Mouse (Mus musculus): ENCODE measurements at regions not wholly inside any gene's neighbourhood (a gene's known extent, or its start where the extent isn't known, plus 50 kb on each side); places are given as distances from the start of the nearest gene placed in this dataset.

DNA sequence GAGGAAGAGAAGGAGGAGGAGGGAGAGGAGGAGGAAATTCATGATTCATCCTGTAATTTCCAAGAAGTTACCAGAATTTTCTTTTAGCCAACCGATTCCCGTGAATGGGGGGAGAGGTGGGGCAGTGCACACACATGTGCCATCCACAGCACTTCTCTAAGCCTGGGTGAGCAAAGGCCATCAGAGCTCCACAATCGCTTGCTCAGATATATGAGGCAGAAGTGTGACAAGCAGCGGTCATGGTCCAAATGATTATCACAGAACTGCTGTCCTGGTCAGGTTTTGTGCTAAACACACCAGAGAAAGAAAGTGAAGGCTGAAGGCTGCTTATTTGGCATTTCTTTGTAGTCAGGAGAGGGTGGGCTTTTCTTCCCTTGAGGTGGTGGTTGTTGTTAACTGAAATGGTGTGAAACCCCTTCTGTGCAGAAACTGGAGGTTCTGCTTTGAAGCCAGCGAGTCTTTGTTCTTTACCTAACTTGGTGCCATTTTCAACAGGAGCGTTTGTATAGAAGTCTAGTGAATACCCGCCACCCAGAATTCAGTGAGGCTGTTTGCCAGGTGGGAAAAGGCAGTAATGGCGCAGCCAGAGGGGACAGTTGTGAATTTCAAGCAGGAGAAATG, 380.7 kb downstream of the Mllt3 start:
- no peaks in the 10 kb centered on the region for H3K79me3 ChIP-seq (ENCODE audit: low read depth)
- no peak overlapping the region for H3ac ChIP-seq (ENCODE audit: control insufficient read depth, insufficient read length, low read depth)
- no peaks in the 10 kb centered on the region for H3K79me2 ChIP-seq (ENCODE audit: control insufficient read depth, insufficient read depth)
- H3K4me3 ChIP-seq (ENCODE audit: insufficient read depth, poor library complexity, severe bottlenecking): no peak overlapping the region
- no peaks in the 10 kb centered on the region for H3K27me3 ChIP-seq (ENCODE audit: control insufficient read depth, insufficient read depth, insufficient read length)
- TF ChIP-seq CEBPB (IDR thresholded peaks at IDR 0.05; ENCODE audit: low read depth) (no peak), MAX (IDR thresholded peaks at IDR 0.05) (no peak), CTCF (IDR thresholded peaks at IDR 0.05; ENCODE audit: control insufficient read depth, insufficient read depth, insufficient read length) (no peak), FOSL1 (IDR thresholded peaks at IDR 0.05; ENCODE audit: insufficient read depth, low read length, poor library complexity, severe bottlenecking) (no peak), MYOD1 (IDR thresholded peaks at IDR 0.05; ENCODE audit: control insufficient read depth, insufficient read length, low read depth) (no peak)
- H3K36me3 ChIP-seq (ENCODE audit: control insufficient read depth, insufficient read depth): no peaks in the 10 kb centered on the region

GRCm38 (mm10) chr4:87651275-87651674, 381.9 kb downstream of the Mllt3 start:
- H3K27me3 ChIP-seq (ENCODE audit: control insufficient read depth, insufficient read depth, insufficient read length): no peaks in the 10 kb centered on the region
- no peaks in the 10 kb centered on the region for H3K79me2 ChIP-seq (ENCODE audit: control insufficient read depth, insufficient read depth)
- no peaks in the 10 kb centered on the region for H3K79me3 ChIP-seq (ENCODE audit: low read depth)
- no peak for TF ChIP-seq CTCF (IDR thresholded peaks at IDR 0.05; ENCODE audit: control insufficient read depth, insufficient read depth, insufficient read length)
- TF ChIP-seq MAX (IDR thresholded peaks at IDR 0.05): no peak
- TF ChIP-seq MYOD1 (IDR thresholded peaks at IDR 0.05; ENCODE audit: control insufficient read depth, insufficient read length, low read depth): no peak
- no peak for TF ChIP-seq CEBPB (IDR thresholded peaks at IDR 0.05; ENCODE audit: low read depth)
- TF ChIP-seq USF1 (IDR thresholded peaks at IDR 0.05; ENCODE audit: low read depth): no peak
- TF ChIP-seq MYOG (IDR thresholded peaks at IDR 0.05; ENCODE audit: control insufficient read depth, extremely low read depth, insufficient read length): no peak
- no peak overlapping the region for H3K4me3 ChIP-seq (ENCODE audit: insufficient read depth, poor library complexity, severe bottlenecking)
- no peak overlapping the region for H3ac ChIP-seq (ENCODE audit: control insufficient read depth, insufficient read length, low read depth)
- no peaks in the 10 kb centered on the region for H3K36me3 ChIP-seq (ENCODE audit: control insufficient read depth, insufficient read depth)

DNA sequence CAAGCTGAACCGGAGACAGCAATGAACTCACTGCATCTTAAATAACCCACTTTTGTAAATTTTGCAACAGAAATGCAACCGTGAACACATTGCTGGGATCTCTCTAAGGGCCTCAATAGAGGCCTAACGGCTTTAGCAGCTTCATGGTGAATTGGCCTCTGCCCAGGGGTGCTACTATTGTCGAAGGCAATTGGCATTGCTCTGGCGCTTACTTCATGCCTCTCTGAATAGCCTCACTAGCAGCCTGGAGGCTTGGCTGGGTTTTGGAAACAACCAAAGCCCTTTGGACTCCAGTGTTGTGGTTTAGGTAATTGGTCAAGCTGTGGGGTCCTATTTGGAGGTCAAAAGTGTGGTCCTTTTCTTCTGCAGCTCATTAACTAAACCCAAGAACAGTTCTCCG, 382.3 kb downstream of the Mllt3 start:
- Histone ChIP-seq H3K27me3 (ENCODE audit: control insufficient read depth, insufficient read depth, insufficient read length) (no peaks in the 10 kb centered on the region), H3K4me3 (ENCODE audit: insufficient read depth, poor library complexity, severe bottlenecking) (no peak overlapping the region), H3K79me2 (ENCODE audit: control insufficient read depth, insufficient read depth) (no peaks in the 10 kb centered on the region), H3K79me3 (ENCODE audit: low read depth) (no peaks in the 10 kb centered on the region), H3ac (ENCODE audit: control insufficient read depth, insufficient read length, low read depth) (no peak overlapping the region), H3K36me3 (ENCODE audit: control insufficient read depth, insufficient read depth) (no peaks in the 10 kb centered on the region)
- TF ChIP-seq USF1 (IDR thresholded peaks at IDR 0.05; ENCODE audit: low read depth) (no peak), CEBPB (IDR thresholded peaks at IDR 0.05; ENCODE audit: low read depth) (no peak), CTCF (IDR thresholded peaks at IDR 0.05; ENCODE audit: control insufficient read depth, insufficient read depth, insufficient read length) (no peak), MYOD1 (IDR thresholded peaks at IDR 0.05; ENCODE audit: control insufficient read depth, insufficient read length, low read depth) (no peak), FOSL1 (IDR thresholded peaks at IDR 0.05; ENCODE audit: insufficient read depth, low read length, poor library complexity, severe bottlenecking) (no peak), MAX (IDR thresholded peaks at IDR 0.05) (no peak), MYOG (IDR thresholded peaks at IDR 0.05; ENCODE audit: control insufficient read depth, extremely low read depth, insufficient read length) (no peak)

GRCm38 (mm10) chr4:87650393-87650792, 382.8 kb downstream of the Mllt3 start:
- Histone ChIP-seq H3K36me3 (ENCODE audit: control insufficient read depth, insufficient read depth) (no peaks in the 10 kb centered on the region), H3K79me2 (ENCODE audit: control insufficient read depth, insufficient read depth) (no peaks in the 10 kb centered on the region), H3ac (ENCODE audit: control insufficient read depth, insufficient read length, low read depth) (no peak overlapping the region), H3K4me3 (ENCODE audit: insufficient read depth, poor library complexity, severe bottlenecking) (no peak overlapping the region), H3K27me3 (ENCODE audit: control insufficient read depth, insufficient read depth, insufficient read length) (no peaks in the 10 kb centered on the region), H3K79me3 (ENCODE audit: low read depth) (no peaks in the 10 kb centered on the region)
- TF ChIP-seq CEBPB (IDR thresholded peaks at IDR 0.05; ENCODE audit: low read depth) (no peak), USF1 (IDR thresholded peaks at IDR 0.05; ENCODE audit: low read depth) (no peak), FOSL1 (IDR thresholded peaks at IDR 0.05; ENCODE audit: insufficient read depth, low read length, poor library complexity, severe bottlenecking) (no peak), MYOG (IDR thresholded peaks at IDR 0.05; ENCODE audit: control insufficient read depth, extremely low read depth, insufficient read length) (no peak), CTCF (IDR thresholded peaks at IDR 0.05; ENCODE audit: control insufficient read depth, insufficient read depth, insufficient read length) (no peak), MAX (IDR thresholded peaks at IDR 0.05) (no peak), MYOD1 (IDR thresholded peaks at IDR 0.05; ENCODE audit: control insufficient read depth, insufficient read length, low read depth) (no peak)

- Histone ChIP-seq H3K36me3 (ENCODE audit: control insufficient read depth, insufficient read depth) (no peaks in the 10 kb centered on the region), H3K4me3 (ENCODE audit: insufficient read depth, poor library complexity, severe bottlenecking) (no peak overlapping the region), H3K27me3 (ENCODE audit: control insufficient read depth, insufficient read depth, insufficient read length) (no peaks in the 10 kb centered on the region), H3K79me2 (ENCODE audit: control insufficient read depth, insufficient read depth) (no peaks in the 10 kb centered on the region), H3ac (ENCODE audit: control insufficient read depth, insufficient read length, low read depth) (no peak overlapping the region), H3K79me3 (ENCODE audit: low read depth) (no peaks in the 10 kb centered on the region)
- TF ChIP-seq CTCF (IDR thresholded peaks at IDR 0.05; ENCODE audit: control insufficient read depth, insufficient read depth, insufficient read length): no peak
- no peak for TF ChIP-seq FOSL1 (IDR thresholded peaks at IDR 0.05; ENCODE audit: insufficient read depth, low read length, poor library complexity, severe bottlenecking)
- TF ChIP-seq USF1 (IDR thresholded peaks at IDR 0.05; ENCODE audit: low read depth): no peak
- no peak for TF ChIP-seq CEBPB (IDR thresholded peaks at IDR 0.05; ENCODE audit: low read depth)
- TF ChIP-seq MYOG (IDR thresholded peaks at IDR 0.05; ENCODE audit: control insufficient read depth, extremely low read depth, insufficient read length): no peak
- no peak for TF ChIP-seq MAX (IDR thresholded peaks at IDR 0.05)
- TF ChIP-seq MYOD1 (IDR thresholded peaks at IDR 0.05; ENCODE audit: control insufficient read depth, insufficient read length, low read depth): no peak
Measured at GRCm38 (mm10) chr4:87648919-87649318, 384.2 kb downstream of the Mllt3 start.
